ENCODE assay signal across 8 mouse cellular contexts in the genomic region with DNA sequence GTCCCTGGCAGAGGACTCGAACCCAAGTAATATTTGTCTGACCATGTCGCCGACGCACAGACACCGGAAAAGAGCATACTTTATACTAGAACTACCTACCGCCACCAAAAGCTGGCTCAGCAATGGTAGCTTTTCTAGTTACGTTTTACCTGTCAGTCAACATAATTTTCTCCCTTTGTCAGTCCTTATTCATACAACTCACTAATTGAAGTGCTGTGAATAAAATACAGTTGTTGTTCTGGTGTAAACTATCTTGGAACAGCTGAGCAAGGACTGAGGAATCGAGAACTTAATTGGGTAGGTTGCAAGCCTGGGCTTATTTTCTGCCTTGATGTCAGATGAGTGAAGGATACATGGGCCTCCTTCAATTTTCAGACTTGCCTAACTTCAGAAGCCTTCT. TPM values are rescaled to one million over a fixed set of nuclear protein-coding genes. Genes with fewer than 3 reads are reported as not detected.
DNase-seq lines count a peak whose midpoint lies in the region; ATAC-seq and TF ChIP-seq lines count a peak whose summit lies in the region.

No protein-coding gene starts in this region.

- H3K4me1 ChIP-seq in heart, embryonic 14.5 days (ENCODE audit: control insufficient read depth in 2 of 2, insufficient read depth in 2 of 2, low read length in 2 of 2), result peaks cover 3 to 13% of the 10 kb centered on the region in 2 experiments; a peak in 1 of 4 replicates
- peaks cover 0 to 9% of the 10 kb centered on the region in 2 experiments; a peak in 2 of 4 replicates for H3K4me1 ChIP-seq in ES-E14 (ENCODE audit: control insufficient read depth in 2 of 2, insufficient read depth in 2 of 2, low read length in 2 of 2, poor library complexity in 1 of 2)
- H3K4me1 ChIP-seq in forebrain, postnatal 0 days (ENCODE audit: insufficient read depth), result 0 out of 2 replicates have a peak, but pooled peaks cover 13% of the 10 kb centered on the region

- no peaks in the 10 kb centered on the region for H3K27me3 ChIP-seq in heart, embryonic 14.5 days (ENCODE audit: control insufficient read depth, insufficient read depth, low read length)
- H3K27me3 ChIP-seq in forebrain, postnatal 0 days (ENCODE audit: insufficient read depth, low read length), result no peaks in the 10 kb centered on the region

- no peaks in the 10 kb centered on the region for H3K36me3 ChIP-seq in heart, embryonic 14.5 days (ENCODE audit: control insufficient read depth, insufficient read depth, low read length)
- H3K36me3 ChIP-seq in ES-E14 (ENCODE audit: control insufficient read depth, insufficient read depth, low read length, poor library complexity, severe bottlenecking), result no peaks in the 10 kb centered on the region
- H3K36me3 ChIP-seq in forebrain, postnatal 0 days (ENCODE audit: insufficient read depth), result no peaks in the 10 kb centered on the region

- in situ Hi-C loops in ES-E14 (cut with MboI; ENCODE audit: low sequenced_read_pairs in 2 of 2, unreplicated experiment in 2 of 2), result no loop called here

- H3K4me3 ChIP-seq in heart, embryonic 14.5 days (ENCODE audit: control insufficient read depth in 1 of 2, insufficient read depth in 1 of 2, low read depth in 1 of 2, low read length in 2 of 2), result peak overlapping the region; percentile 97 to 100
- H3K4me3 ChIP-seq in ES-E14 (ENCODE audit: insufficient read depth in 1 of 2, low read depth in 1 of 2, low read length in 2 of 2, poor library complexity in 1 of 2, severe bottlenecking in 1 of 2), result peak overlapping the region; percentile 76 to 91
- H3K4me3 ChIP-seq in forebrain, postnatal 0 days (ENCODE audit: low read depth, low read length), result peak overlapping the region; percentile 97

- peak overlapping the region; percentile 87 for H3K9ac ChIP-seq in heart, embryonic 14.5 days (ENCODE audit: low read length)
- H3K9ac ChIP-seq in ES-E14 (ENCODE audit: insufficient read depth, low read depth, low read length, poor library complexity, severe bottlenecking), result peak overlapping the region; percentile 80; the same call in 1 of the 2 replicates
- peak overlapping the region; percentile 85 for H3K9ac ChIP-seq in forebrain, postnatal 0 days

- no peaks in the 10 kb centered on the region for H3K9me3 ChIP-seq in heart, embryonic 14.5 days (ENCODE audit: control insufficient read depth, low read length)
- no peaks in the 10 kb centered on the region for H3K9me3 ChIP-seq in ES-E14 (ENCODE audit: control insufficient read depth, insufficient read depth, low read depth, low read length)
- H3K9me3 ChIP-seq in forebrain, postnatal 0 days (ENCODE audit: low read length), result no peaks in the 10 kb centered on the region

- TF ChIP-seq CTCF in forebrain, postnatal 0 days (IDR thresholded peaks at IDR 0.05; ENCODE audit: low read depth), result no peak

- WGBS in heart, embryonic 14.5 days, result 11% methylated on average over 8 of the region's 8 CpGs
- WGBS in forebrain, postnatal 0 days, result 3% methylated on average over 8 of the region's 8 CpGs

- no peak for ATAC-seq in heart, embryonic 14.5 days (ENCODE audit: insufficient number of reproducible peaks, insufficient read depth, low FRiP score, low read depth)
- peak; percentile 1; the same call in 1 of the 2 replicates for ATAC-seq in forebrain, postnatal 0 days
- 0 out of 2 replicates have a peak, but pooled peaks have one; percentile 8 for ATAC-seq in megakaryocyte progenitor cell, adult 5-6 weeks (replicated peaks; ENCODE audit: poor library complexity)

- intact Hi-C loops in heart, postnatal 36 days (cut with DNase I), result loop anchor here (2.0 kb wide), 3 partner anchors 22 to 148 kb away; partner anchors contain the start of gene Itm2b

- peak overlapping the region; percentile 54 to 91 for H3K27ac ChIP-seq in heart, embryonic 14.5 days (replicated peaks in 1 of 2; ENCODE audit: control insufficient read depth in 1 of 2, insufficient read depth in 1 of 2, low read depth in 2 of 2, low read length in 2 of 2)
- no peak overlapping the region for H3K27ac ChIP-seq in ES-E14 (ENCODE audit: insufficient read depth, low read depth, low read length, poor library complexity, severe bottlenecking)
- H3K27ac ChIP-seq in forebrain, postnatal 0 days (ENCODE audit: low read depth, low read length), result peak overlapping the region; percentile 93

- no peak for DNase-seq in heart, postnatal 36 days
- DNase-seq in ES-E14 (ENCODE audit: low read depth, low spot score), result no peak
- no peak for DNase-seq in forebrain, postnatal 0 days
- DNase-seq in MN1 (ENCODE audit: low spot score), result no peak
- DNase-seq in thymus, postnatal 14 days, result no peak
- DNase-seq in spleen, postnatal 4 days (ENCODE audit: low spot score in 2 of 2), result no peak

- H3K4me2 ChIP-seq in heart, embryonic 14.5 days (ENCODE audit: low read length), result peak overlapping the region; percentile 74
- H3K4me2 ChIP-seq in forebrain, postnatal 0 days (ENCODE audit: low read depth), result peak overlapping the region; percentile 66

TF ChIP-seq in ES-E14, 5 proteins besides CTCF, POLR2A, EP300 and RAD21:
- TF ChIP-seq MAFK (IDR thresholded peaks at IDR 0.05; ENCODE audit: insufficient read depth, low read depth, low read length) (no peak), CHD2 (IDR thresholded peaks at IDR 0.05; ENCODE audit: low read depth, low read length) (no peak), ZC3H11A (IDR thresholded peaks at IDR 0.05; ENCODE audit: borderline replicate concordance, low read depth, low read length) (no peak), ZNF384 (IDR thresholded peaks at IDR 0.05; ENCODE audit: low read depth, low read length) (no peak), HCFC1 (IDR thresholded peaks at IDR 0.05; ENCODE audit: borderline replicate concordance, insufficient read depth, low read length) (no peak)
TF ChIP-seq in ES-E14: peak in this region for 0.

RNA-seq across cellular contexts. Expression of gene Rb1, which starts 0.9 kb away (rescaled TPM):
- polyA plus RNA-seq in heart, embryonic 14.5 days (2014; fragmentation: Nextera tagmentation; extraction: Ambion mirVana), result 17.7 and 22.9 TPM in 2 replicates
- total RNA-seq in heart, postnatal 36 days (2021), result 10 to 100 TPM; 20.9 to 22.2 TPM
- 4.7 and 8.1 TPM in 2 replicates for total RNA-seq in ES-E14 (2012; rRNA removed)
- total RNA-seq in forebrain, postnatal 0 days (2014; rRNA removed), result 27.9 and 37.9 TPM in 2 replicates
- polyA plus RNA-seq in forebrain, postnatal 0 days (2015; fragmentation: Nextera tagmentation; extraction: Ambion mirVana), result 16.2 and 20.6 TPM in 2 replicates
- total RNA-seq in megakaryocyte progenitor cell, adult 5-6 weeks (2015), result 46.8 and 47.0 TPM in 2 replicates
- 16.2 and 16.6 TPM in 2 replicates for total RNA-seq in megakaryocyte progenitor cell, adult 5-6 weeks (2017)

RNA-seq across cellular contexts. Expression of gene Itm2b, which starts 58.6 kb away (rescaled TPM):
- polyA plus RNA-seq in heart, embryonic 14.5 days (2014; fragmentation: Nextera tagmentation; extraction: Ambion mirVana), result 843 and 883 TPM in 2 replicates
- total RNA-seq in heart, postnatal 36 days (2021), result 100 to 1,000 TPM; 753 to 767 TPM
- 97.7 and 159 TPM in 2 replicates for total RNA-seq in ES-E14 (2012; rRNA removed)
- total RNA-seq in forebrain, postnatal 0 days (2014; rRNA removed), result 317 and 332 TPM in 2 replicates
- polyA plus RNA-seq in forebrain, postnatal 0 days (2015; fragmentation: Nextera tagmentation; extraction: Ambion mirVana), result 802 and 892 TPM in 2 replicates
- 1,237 and 1,336 TPM in 2 replicates for total RNA-seq in megakaryocyte progenitor cell, adult 5-6 weeks (2015)
- 1,026 and 1,067 TPM in 2 replicates for total RNA-seq in megakaryocyte progenitor cell, adult 5-6 weeks (2017)
